Mouse (Mus musculus) embryo, embryonic 10.5 days (tissue): ENCODE measurements around the gene Vmn1r43.
"Not testable (repeated sequence)": the region's sequence is repeated elsewhere in the genome, so short reads cannot be mapped to it uniquely, and the experiment has no call there.

Experiments used
- DNase-seq: peaks from one replicate; pipeline ENCODE4 v3.0.0-alpha.2; 2015; ENCODE audit warnings: low spot score

Gene Vmn1r43

GRCm38 (mm10) chr6:89876313-89876712 lies at the start of gene Vmn1r43, which contains the start of gene Vmn1r42:
Gene Vmn1r43, minus strand, starts transcription at chr6:89876413.
Gene Vmn1r42, minus strand, starts transcription at chr6:89876413.
- not testable (repeated sequence) for DNase-seq

DNA sequence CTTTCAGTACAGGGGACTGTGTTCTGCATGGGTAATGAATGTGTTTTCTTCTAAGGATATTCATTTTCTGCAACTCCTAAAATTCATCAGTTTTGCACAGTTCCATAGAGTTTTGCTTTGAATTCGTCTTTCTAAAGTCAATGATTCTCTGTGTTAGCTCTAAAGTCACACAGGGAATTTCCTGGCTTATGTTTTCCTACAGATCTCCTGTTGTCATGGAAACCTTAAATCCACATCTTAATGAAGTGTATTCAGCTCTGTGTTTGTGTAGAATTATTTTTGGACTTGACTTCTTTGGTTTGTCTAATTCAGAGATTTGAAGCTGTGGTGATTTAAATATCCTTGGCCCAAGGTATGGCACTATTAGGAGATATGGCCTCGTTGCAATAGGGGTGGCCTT lies 7.6 kb upstream of the Vmn1r43 start:
- DNase-seq: no peak

- DNase-seq: no peak
Measured at GRCm38 (mm10) chr6:89883360-89883759, 7.1 kb upstream of the Vmn1r43 start, which contains the start of gene Vmn1r44. Gene Vmn1r44, plus strand, starts transcription at chr6:89883660.

DNA sequence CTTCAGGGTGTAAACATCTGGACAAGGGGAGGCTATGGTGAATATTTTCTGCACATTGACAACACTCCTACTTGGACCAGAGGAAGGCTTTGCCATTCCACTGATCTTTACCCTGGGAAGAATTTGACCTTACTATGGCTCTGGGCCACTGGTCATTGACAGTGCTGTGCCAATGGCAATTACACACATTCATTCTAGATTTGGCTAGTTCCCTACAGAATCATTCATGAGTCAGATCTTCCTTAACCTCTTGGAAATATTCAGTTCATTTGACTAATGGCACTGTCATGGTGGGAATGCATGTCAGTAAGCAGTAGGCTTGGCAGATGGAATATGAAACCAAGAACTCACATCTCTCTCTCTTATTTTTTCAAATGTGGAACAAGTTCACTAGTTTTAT lies 4.7 kb upstream of the Vmn1r43 start:
- DNase-seq: no peak

GRCm38 (mm10) chr6:89876963-89877362 lies 750 bp upstream of the Vmn1r43 start:
- no peak for DNase-seq

- no peak for DNase-seq
Measured at GRCm38 (mm10) chr6:89867976-89868375, 8.2 kb downstream of the Vmn1r43 start.

- no peak for DNase-seq
Measured at GRCm38 (mm10) chr6:89867276-89867675, 8.9 kb downstream of the Vmn1r43 start.

DNA sequence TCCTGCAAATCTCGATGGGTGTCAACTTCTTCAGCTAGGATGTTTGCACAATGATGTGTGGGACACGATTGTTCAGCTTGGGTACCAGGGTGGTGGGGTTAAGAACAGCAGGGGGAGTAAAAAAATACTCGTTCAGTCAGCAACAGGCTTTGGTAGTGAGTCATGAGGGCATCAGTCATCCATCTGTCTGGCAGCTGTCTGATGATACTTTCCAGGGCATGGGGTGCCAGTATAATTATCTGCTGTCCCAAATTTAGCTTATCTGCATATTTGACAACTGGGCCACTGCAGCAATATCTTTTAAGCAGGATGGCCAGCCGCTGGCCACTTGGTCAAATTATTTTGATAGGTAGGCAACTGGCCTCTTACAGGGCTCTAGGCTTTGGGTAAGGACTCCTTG lies 12.4 kb downstream of the Vmn1r43 start:
- DNase-seq: no peak

DNA sequence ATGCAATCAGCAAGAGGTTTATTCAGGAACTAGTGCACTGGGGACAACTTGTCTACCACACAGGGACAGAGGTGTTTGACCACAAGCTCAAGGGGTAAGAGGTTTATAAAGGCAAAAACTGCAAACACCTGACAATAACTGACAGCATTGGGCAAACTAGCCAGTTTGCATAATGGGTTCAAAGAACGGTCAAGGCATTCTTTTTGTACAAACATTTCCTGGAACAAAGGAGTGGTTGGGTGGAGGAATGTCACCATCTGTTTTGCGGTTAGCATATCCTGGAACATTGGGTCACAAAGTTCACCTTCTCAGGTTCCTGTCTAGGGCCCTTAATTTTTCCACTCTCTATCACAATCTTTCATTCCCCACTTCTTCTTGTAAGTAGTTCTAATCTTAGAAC lies 16.4 kb downstream of the Vmn1r43 start:
- no peak for DNase-seq

- DNase-seq: no peak
Measured at GRCm38 (mm10) chr6:89857552-89857951, 18.7 kb downstream of the Vmn1r43 start.
